Mouse (Mus musculus): ENCODE measurements around the gene Enpep. TPM values are rescaled to one million over a fixed set of nuclear protein-coding genes. Genes with fewer than 3 reads are reported as not detected.

Gene Enpep
- total and polyA plus RNA-seq, 3 experiments = 0.10 TPM; not detected in 2

GRCm38 (mm10) chr3:129313221-129313620 lies 19.3 kb downstream of the Enpep start:
- H3K4me2 ChIP-seq (ENCODE audit: insufficient read depth, low read depth, poor library complexity, severe bottlenecking) = no peak overlapping the region
- dilution Hi-C loops (cut with MboI; ENCODE audit: extremely low pct_ligation_motif_present, extremely low pct_unique_long_range_greater_than_20kb, low sequenced_read_pairs) (no loop called here), in situ Hi-C loops (cut with MboI; ENCODE audit: low pct_ligation_motif_present, low pct_unique_long_range_greater_than_20kb, low sequenced_read_pairs) (no loop called here)
- H3K9me3 ChIP-seq (replicated peaks; ENCODE audit: low read length) = no peaks in the 10 kb centered on the region
- TF ChIP-seq TBP (conservative IDR thresholded peaks at IDR 0.05; ENCODE audit: low read depth, low read length) (no peak), POLR2AphosphoS2 (IDR thresholded peaks at IDR 0.05; ENCODE audit: low read depth, low read length) (no peak), CHD1 (IDR thresholded peaks at IDR 0.05; ENCODE audit: low read depth, low read length) (no peak), E2F4 (IDR thresholded peaks at IDR 0.05; ENCODE audit: insufficient replicate concordance, low read depth, low read length) (no peak)
- H3K4me1 ChIP-seq (ENCODE audit: control insufficient read depth in 1 of 2, insufficient read depth in 2 of 2) = no peaks in the 10 kb centered on the region
- H3K36me3 ChIP-seq (replicated peaks in 1 of 2; ENCODE audit: control insufficient read depth in 1 of 2, insufficient read depth in 1 of 2, low read length in 1 of 2) = no peaks in the 10 kb centered on the region
- DNase-seq (ENCODE audit: extremely low read depth) = no peak
- H3K27me3 ChIP-seq (replicated peaks) = no peaks in the 10 kb centered on the region
- H3K79me2 ChIP-seq (replicated peaks; ENCODE audit: control insufficient read depth, extremely low read depth, insufficient read depth, poor library complexity, severe bottlenecking) = no peaks in the 10 kb centered on the region
- H3K27ac ChIP-seq (ENCODE audit: insufficient read depth, low read depth) = no peak overlapping the region
- no peak overlapping the region for H3K4me3 ChIP-seq (replicated peaks in 1 of 3; ENCODE audit: low read depth in 2 of 3, low read length in 2 of 3, poor library complexity in 1 of 3)
- H3K9ac ChIP-seq (ENCODE audit: insufficient read depth, low read depth) = no peak overlapping the region

- Histone ChIP-seq H3K4me1 (ENCODE audit: control insufficient read depth in 1 of 2, insufficient read depth in 2 of 2) (no peaks in the 10 kb centered on the region), H3K36me3 (replicated peaks in 1 of 2; ENCODE audit: control insufficient read depth in 1 of 2, insufficient read depth in 1 of 2, low read length in 1 of 2) (no peaks in the 10 kb centered on the region), H3K27me3 (replicated peaks) (no peaks in the 10 kb centered on the region), H3K9ac (ENCODE audit: insufficient read depth, low read depth) (no peak overlapping the region), H3K79me2 (replicated peaks; ENCODE audit: control insufficient read depth, extremely low read depth, insufficient read depth, poor library complexity, severe bottlenecking) (no peaks in the 10 kb centered on the region), H3K27ac (ENCODE audit: insufficient read depth, low read depth) (no peak overlapping the region), H3K9me3 (replicated peaks; ENCODE audit: low read length) (no peaks in the 10 kb centered on the region), H3K4me3 (replicated peaks in 1 of 3; ENCODE audit: low read depth in 2 of 3, low read length in 2 of 3, poor library complexity in 1 of 3) (no peak overlapping the region), H3K4me2 (ENCODE audit: insufficient read depth, low read depth, poor library complexity, severe bottlenecking) (no peak overlapping the region)
- in situ Hi-C loops (cut with MboI; ENCODE audit: low pct_ligation_motif_present, low pct_unique_long_range_greater_than_20kb, low sequenced_read_pairs) (no loop called here), dilution Hi-C loops (cut with MboI; ENCODE audit: extremely low pct_ligation_motif_present, extremely low pct_unique_long_range_greater_than_20kb, low sequenced_read_pairs) (no loop called here)
- TF ChIP-seq MAZ (IDR thresholded peaks at IDR 0.05; ENCODE audit: low read depth, low read length) = no peak
- TF ChIP-seq EP300 (IDR thresholded peaks at IDR 0.05; ENCODE audit: low read length) = no peak
- no peak for TF ChIP-seq IRF4 (IDR thresholded peaks at IDR 0.05; ENCODE audit: low read depth, low read length)
- no peak for TF ChIP-seq TCF12 (IDR thresholded peaks at IDR 0.05; ENCODE audit: low read depth, low read length)
- no peak for TF ChIP-seq SMC3 (IDR thresholded peaks at IDR 0.05; ENCODE audit: low read depth, low read length)
- no peak for TF ChIP-seq CHD2 (IDR thresholded peaks at IDR 0.05; ENCODE audit: low read length)
- TF ChIP-seq ELF1 (IDR thresholded peaks at IDR 0.05; ENCODE audit: low read depth, low read length) = no peak
- no peak for TF ChIP-seq CHD1 (IDR thresholded peaks at IDR 0.05; ENCODE audit: low read depth, low read length)
- DNase-seq (ENCODE audit: extremely low read depth) = no peak
Measured at GRCm38 (mm10) chr3:129312511-129312910, 20.0 kb downstream of the Enpep start.

- no peak for TF ChIP-seq E2F4 (IDR thresholded peaks at IDR 0.05; ENCODE audit: insufficient replicate concordance, low read depth, low read length)
- TF ChIP-seq ZMIZ1 (IDR thresholded peaks at IDR 0.05; ENCODE audit: low read depth, low read length) = no peak
- TF ChIP-seq SIN3A (IDR thresholded peaks at IDR 0.05; ENCODE audit: low read length) = no peak
- TF ChIP-seq KAT2A (IDR thresholded peaks at IDR 0.05; ENCODE audit: insufficient replicate concordance, low read length) = no peak
- Histone ChIP-seq H3K9me3 (replicated peaks; ENCODE audit: low read length) (no peaks in the 10 kb centered on the region), H3K79me2 (replicated peaks; ENCODE audit: control insufficient read depth, extremely low read depth, insufficient read depth, poor library complexity, severe bottlenecking) (no peaks in the 10 kb centered on the region), H3K9ac (ENCODE audit: insufficient read depth, low read depth) (no peak overlapping the region), H3K27ac (ENCODE audit: insufficient read depth, low read depth) (no peak overlapping the region), H3K4me2 (ENCODE audit: insufficient read depth, low read depth, poor library complexity, severe bottlenecking) (no peak overlapping the region), H3K27me3 (replicated peaks) (no peaks in the 10 kb centered on the region), H3K4me1 (ENCODE audit: control insufficient read depth in 1 of 2, insufficient read depth in 2 of 2) (no peaks in the 10 kb centered on the region), H3K36me3 (replicated peaks in 1 of 2; ENCODE audit: control insufficient read depth in 1 of 2, insufficient read depth in 1 of 2, low read length in 1 of 2) (no peaks in the 10 kb centered on the region), H3K4me3 (replicated peaks in 1 of 3; ENCODE audit: low read depth in 2 of 3, low read length in 2 of 3, poor library complexity in 1 of 3) (no peak overlapping the region)
- dilution Hi-C loops (cut with MboI; ENCODE audit: extremely low pct_ligation_motif_present, extremely low pct_unique_long_range_greater_than_20kb, low sequenced_read_pairs) = no loop called here
- in situ Hi-C loops (cut with MboI; ENCODE audit: low pct_ligation_motif_present, low pct_unique_long_range_greater_than_20kb, low sequenced_read_pairs) = no loop called here
- DNase-seq (ENCODE audit: extremely low read depth) = no peak
Measured at GRCm38 (mm10) chr3:129311951-129312350, 20.6 kb downstream of the Enpep start.
